Mouse (Mus musculus): ENCODE data around the gene Dcun1d4. TPM values are rescaled to one million over a fixed set of nuclear protein-coding genes. Genes with fewer than 3 reads are reported as not detected.

The Dcun1d4 gene
- polyA plus RNA-seq, 1 experiment from 2014 or later, result 68.3 TPM

DNA sequence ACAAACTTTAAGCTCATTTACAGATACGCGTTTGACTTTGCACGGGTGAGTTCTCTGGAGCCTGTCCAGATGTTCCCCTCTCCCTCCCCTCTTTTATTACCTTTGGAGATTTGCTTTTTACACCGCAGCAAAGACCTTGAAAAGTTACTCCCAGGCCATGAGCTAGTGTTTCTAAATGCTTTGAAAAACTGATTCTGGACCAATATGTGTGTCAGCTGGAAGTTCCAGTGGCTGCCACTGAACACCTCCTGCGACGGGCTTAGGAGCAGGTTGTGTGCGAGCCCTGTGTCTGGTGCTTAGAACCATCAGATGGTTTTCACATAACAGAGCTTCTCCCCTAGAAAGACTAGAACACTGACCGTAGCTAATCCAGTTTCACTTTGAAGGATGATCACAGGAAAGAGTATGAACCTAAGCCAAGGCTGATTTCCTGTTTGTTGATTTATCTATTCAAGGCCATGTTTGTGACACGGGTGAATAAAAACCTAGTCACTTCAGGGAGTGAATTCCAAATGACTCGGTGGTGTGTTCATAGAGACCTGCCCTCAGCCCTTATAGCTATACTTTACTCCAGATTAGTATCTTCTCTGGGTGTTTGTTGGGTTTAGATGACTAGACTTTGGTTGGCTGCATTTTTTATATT lies 63.4 kb downstream of the Dcun1d4 start:
- Histone ChIP-seq H3K4me3 (ENCODE audit: low read depth, low read length) (no peak overlapping the region), H3K9me3 (replicated peaks; ENCODE audit: control insufficient read depth, low read length) (no peaks in the 10 kb centered on the region), H3K27ac (replicated peaks; ENCODE audit: low read depth, low read length) (no peak overlapping the region), H3K36me3 (replicated peaks; ENCODE audit: control insufficient read depth, insufficient read depth, low read depth, low read length) (no peaks in the 10 kb centered on the region), H3K27me3 (ENCODE audit: control insufficient read depth, insufficient read depth, low read length) (no peaks in the 10 kb centered on the region), H3K4me2 (ENCODE audit: low read depth, low read length) (no peak overlapping the region), H3K4me1 (ENCODE audit: control insufficient read depth, insufficient read depth, low read length) (no peaks in the 10 kb centered on the region), H3K9ac (replicated peaks; ENCODE audit: low read length) (no peak overlapping the region)
- 91% methylated on average over 10 of the region's 10 CpGs for WGBS
- DNase-seq (ENCODE audit: low spot score) (no peak), ATAC-seq (replicated peaks; ENCODE audit: insufficient number of reproducible peaks, low FRiP score, low TSS enrichment, low read depth) (no peak)

DNA sequence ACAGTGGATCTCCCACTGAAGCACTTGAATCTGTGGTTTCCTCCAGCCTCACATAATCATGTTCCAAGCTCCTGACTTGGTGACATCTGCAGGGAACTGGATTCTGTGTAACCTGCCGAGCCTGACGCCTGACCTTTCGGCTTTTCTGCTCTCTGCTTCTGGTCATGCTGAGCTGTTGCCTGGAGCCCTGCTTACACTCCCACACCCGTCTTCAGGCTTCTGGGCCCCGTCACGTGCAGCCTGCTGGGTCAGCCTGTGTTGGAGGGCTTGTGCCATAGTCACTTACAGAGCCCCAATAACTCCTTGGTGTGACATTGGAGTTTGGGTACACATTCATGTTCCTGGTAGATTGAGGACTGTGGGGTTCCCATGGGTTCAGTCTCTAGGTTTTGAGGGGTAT lies 64.8 kb downstream of the Dcun1d4 start:
- Histone ChIP-seq H3K36me3 (replicated peaks; ENCODE audit: control insufficient read depth, insufficient read depth, low read depth, low read length) (no peaks in the 10 kb centered on the region), H3K9me3 (replicated peaks; ENCODE audit: control insufficient read depth, low read length) (no peaks in the 10 kb centered on the region), H3K4me3 (ENCODE audit: low read depth, low read length) (no peak overlapping the region), H3K4me2 (ENCODE audit: low read depth, low read length) (no peak overlapping the region), H3K27ac (replicated peaks; ENCODE audit: low read depth, low read length) (no peak overlapping the region), H3K27me3 (ENCODE audit: control insufficient read depth, insufficient read depth, low read length) (no peaks in the 10 kb centered on the region), H3K4me1 (ENCODE audit: control insufficient read depth, insufficient read depth, low read length) (no peaks in the 10 kb centered on the region), H3K9ac (replicated peaks; ENCODE audit: low read length) (no peak overlapping the region)
- ATAC-seq (replicated peaks; ENCODE audit: insufficient number of reproducible peaks, low FRiP score, low TSS enrichment, low read depth) (no peak), DNase-seq (ENCODE audit: low spot score) (no peak)
- WGBS, result 68% methylated on average over 6 of the region's 6 CpGs

GRCm38 (mm10) chr5:73547252-73547651 lies 66.5 kb downstream of the Dcun1d4 start:
- no peak overlapping the region for H3K4me2 ChIP-seq (ENCODE audit: low read depth, low read length)
- no peaks in the 10 kb centered on the region for H3K4me1 ChIP-seq (ENCODE audit: control insufficient read depth, insufficient read depth, low read length)
- H3K27me3 ChIP-seq (ENCODE audit: control insufficient read depth, insufficient read depth, low read length), result no peaks in the 10 kb centered on the region
- H3K27ac ChIP-seq (replicated peaks; ENCODE audit: low read depth, low read length), result no peak overlapping the region
- no peaks in the 10 kb centered on the region for H3K9me3 ChIP-seq (replicated peaks; ENCODE audit: control insufficient read depth, low read length)
- no peak overlapping the region for H3K9ac ChIP-seq (replicated peaks; ENCODE audit: low read length)
- WGBS, result 90% methylated on average over 7 of the region's 7 CpGs
- no peak for DNase-seq (ENCODE audit: low spot score)
- ATAC-seq (replicated peaks; ENCODE audit: insufficient number of reproducible peaks, low FRiP score, low TSS enrichment, low read depth), result no peak
- no peaks in the 10 kb centered on the region for H3K36me3 ChIP-seq (replicated peaks; ENCODE audit: control insufficient read depth, insufficient read depth, low read depth, low read length)
- no peak overlapping the region for H3K4me3 ChIP-seq (ENCODE audit: low read depth, low read length)

GRCm38 (mm10) chr5:73548237-73548636 lies 67.4 kb downstream of the Dcun1d4 start:
- Histone ChIP-seq H3K36me3 (replicated peaks; ENCODE audit: control insufficient read depth, insufficient read depth, low read depth, low read length) (no peaks in the 10 kb centered on the region), H3K4me3 (ENCODE audit: low read depth, low read length) (no peak overlapping the region), H3K27me3 (ENCODE audit: control insufficient read depth, insufficient read depth, low read length) (no peaks in the 10 kb centered on the region), H3K27ac (replicated peaks; ENCODE audit: low read depth, low read length) (no peak overlapping the region), H3K4me1 (ENCODE audit: control insufficient read depth, insufficient read depth, low read length) (no peaks in the 10 kb centered on the region), H3K4me2 (ENCODE audit: low read depth, low read length) (no peak overlapping the region), H3K9ac (replicated peaks; ENCODE audit: low read length) (no peak overlapping the region), H3K9me3 (replicated peaks; ENCODE audit: control insufficient read depth, low read length) (no peaks in the 10 kb centered on the region)
- no peak for DNase-seq (ENCODE audit: low spot score)
- 87% methylated on average over 7 of the region's 7 CpGs for WGBS
- no peak for ATAC-seq (replicated peaks; ENCODE audit: insufficient number of reproducible peaks, low FRiP score, low TSS enrichment, low read depth)

- no peaks in the 10 kb centered on the region for H3K27me3 ChIP-seq (ENCODE audit: control insufficient read depth, insufficient read depth, low read length)
- H3K9ac ChIP-seq (replicated peaks; ENCODE audit: low read length), result no peak overlapping the region
- no peaks in the 10 kb centered on the region for H3K36me3 ChIP-seq (replicated peaks; ENCODE audit: control insufficient read depth, insufficient read depth, low read depth, low read length)
- H3K4me1 ChIP-seq (ENCODE audit: control insufficient read depth, insufficient read depth, low read length), result no peaks in the 10 kb centered on the region
- H3K4me3 ChIP-seq (ENCODE audit: low read depth, low read length), result no peak overlapping the region
- DNase-seq (ENCODE audit: low spot score) (no peak), ATAC-seq (replicated peaks; ENCODE audit: insufficient number of reproducible peaks, low FRiP score, low TSS enrichment, low read depth) (no peak)
- H3K4me2 ChIP-seq (ENCODE audit: low read depth, low read length), result no peak overlapping the region
- H3K9me3 ChIP-seq (replicated peaks; ENCODE audit: control insufficient read depth, low read length), result no peaks in the 10 kb centered on the region
- 90% methylated on average over 1 of the region's 1 CpGs for WGBS
- no peak overlapping the region for H3K27ac ChIP-seq (replicated peaks; ENCODE audit: low read depth, low read length)
These were observed 68.0 kb downstream of the Dcun1d4 start for GRCm38 (mm10) chr5:73548838-73549237.

- H3K4me2 ChIP-seq (ENCODE audit: low read depth, low read length), result no peak overlapping the region
- no peak overlapping the region for H3K4me3 ChIP-seq (ENCODE audit: low read depth, low read length)
- ATAC-seq (replicated peaks; ENCODE audit: insufficient number of reproducible peaks, low FRiP score, low TSS enrichment, low read depth) (no peak), DNase-seq (ENCODE audit: low spot score) (no peak)
- no peak overlapping the region for H3K27ac ChIP-seq (replicated peaks; ENCODE audit: low read depth, low read length)
- H3K4me1 ChIP-seq (ENCODE audit: control insufficient read depth, insufficient read depth, low read length), result no peaks in the 10 kb centered on the region
- no peak overlapping the region for H3K9ac ChIP-seq (replicated peaks; ENCODE audit: low read length)
- H3K27me3 ChIP-seq (ENCODE audit: control insufficient read depth, insufficient read depth, low read length), result no peaks in the 10 kb centered on the region
- no peaks in the 10 kb centered on the region for H3K36me3 ChIP-seq (replicated peaks; ENCODE audit: control insufficient read depth, insufficient read depth, low read depth, low read length)
- WGBS, result 83% methylated on average over 5 of the region's 5 CpGs
- H3K9me3 ChIP-seq (replicated peaks; ENCODE audit: control insufficient read depth, low read length), result no peaks in the 10 kb centered on the region
These were observed 71.0 kb downstream of the Dcun1d4 start for GRCm38 (mm10) chr5:73551836-73552235.

- no peaks in the 10 kb centered on the region for H3K9me3 ChIP-seq (replicated peaks; ENCODE audit: control insufficient read depth, low read length)
- no peak overlapping the region for H3K9ac ChIP-seq (replicated peaks; ENCODE audit: low read length)
- H3K4me2 ChIP-seq (ENCODE audit: low read depth, low read length), result no peak overlapping the region
- no peaks in the 10 kb centered on the region for H3K27me3 ChIP-seq (ENCODE audit: control insufficient read depth, insufficient read depth, low read length)
- DNase-seq (ENCODE audit: low spot score), result no peak
- H3K27ac ChIP-seq (replicated peaks; ENCODE audit: low read depth, low read length), result no peak overlapping the region
- ATAC-seq (replicated peaks; ENCODE audit: insufficient number of reproducible peaks, low FRiP score, low TSS enrichment, low read depth), result no peak
- no peaks in the 10 kb centered on the region for H3K4me1 ChIP-seq (ENCODE audit: control insufficient read depth, insufficient read depth, low read length)
- 94% methylated on average over 11 of the region's 11 CpGs for WGBS
- H3K36me3 ChIP-seq (replicated peaks; ENCODE audit: control insufficient read depth, insufficient read depth, low read depth, low read length), result no peaks in the 10 kb centered on the region
- no peak overlapping the region for H3K4me3 ChIP-seq (ENCODE audit: low read depth, low read length)
These were observed 73.1 kb downstream of the Dcun1d4 start for GRCm38 (mm10) chr5:73553903-73554302.

GRCm38 (mm10) chr5:73555096-73555852 lies 74.5 kb downstream of the Dcun1d4 start:
- DNase-seq (ENCODE audit: low spot score), result no peak
- no peak overlapping the region for H3K4me2 ChIP-seq (ENCODE audit: low read depth, low read length)
- WGBS, result 88% methylated on average over 8 of the region's 8 CpGs

More at GRCm38 (mm10) chr5:73555096-73555852, 74.5 kb downstream of the Dcun1d4 start:
- Histone ChIP-seq H3K9ac (replicated peaks; ENCODE audit: low read length) (no peak overlapping the region), H3K9me3 (replicated peaks; ENCODE audit: control insufficient read depth, low read length) (no peaks in the 10 kb centered on the region), H3K4me3 (ENCODE audit: low read depth, low read length) (no peak overlapping the region), H3K27me3 (ENCODE audit: control insufficient read depth, insufficient read depth, low read length) (no peaks in the 10 kb centered on the region), H3K36me3 (replicated peaks; ENCODE audit: control insufficient read depth, insufficient read depth, low read depth, low read length) (no peaks in the 10 kb centered on the region), H3K4me1 (ENCODE audit: control insufficient read depth, insufficient read depth, low read length) (no peaks in the 10 kb centered on the region), H3K27ac (replicated peaks; ENCODE audit: low read depth, low read length) (no peak overlapping the region)
- ATAC-seq (replicated peaks; ENCODE audit: insufficient number of reproducible peaks, low FRiP score, low TSS enrichment, low read depth), result no peak

Data from embryonic facial prominence, embryonic 11.5 days (tissue).